Mouse (Mus musculus) hindbrain, embryonic 10.5 days (tissue): ENCODE data around the gene Mast4. TPM values are rescaled to one million over a fixed set of nuclear protein-coding genes. Genes with fewer than 3 reads are reported as not detected.

Experiments used
- DNase-seq: peaks from one replicate; pipeline ENCODE4 v3.0.0-alpha.2; 2017; ENCODE audit warnings: low spot score
- H3K27ac ChIP-seq: fragments of 300-500 bp; sonication (generic); 2 replicates; pipeline ENCODE4 v1.5.1; 2016; ENCODE audit warnings: mild to moderate bottlenecking, moderate library complexity
- H3K27me3 ChIP-seq: fragments of 300-500 bp; sonication (generic); 2 replicates; pipeline ENCODE4 v1.6.1; 2016; ENCODE audit warnings: mild to moderate bottlenecking; ENCODE audit not compliant: poor library complexity, insufficient read depth, severe bottlenecking
- H3K36me3 ChIP-seq: fragments of 300-500 bp; sonication (generic); 2 replicates; pipeline ENCODE4 v1.6.1; 2016; ENCODE audit warnings: mild to moderate bottlenecking, moderate library complexity
- H3K4me1 ChIP-seq: fragments of 300-500 bp; sonication (generic); replicated peaks from 2 replicates; pipeline ENCODE4 v1.6.1; 2016; ENCODE audit warnings: mild to moderate bottlenecking
- H3K4me3 ChIP-seq: fragments of 300-500 bp; sonication (generic); 2 replicates; pipeline ENCODE4 v1.5.1; 2016; ENCODE audit warnings: mild to moderate bottlenecking, moderate library complexity
- H3K9me3 ChIP-seq: fragments of 300-500 bp; sonication (generic); 2 replicates; pipeline ENCODE4 v1.6.1; 2016; ENCODE audit warnings: mild to moderate bottlenecking, moderate library complexity
- WGBS: fragments of 180-500 bp; shearing (Covaris S2); methylation state at CpG from one replicate; pipeline ENCODE4 v1.1.7; 2016; 5-methylcytosine and 5-hydroxymethylcytosine counted together
- polyA plus RNA-seq: library from polyadenylated mRNA; unstranded; fragments of >200 nt; fragmentation: Nextera tagmentation; extraction: Ambion mirVana; gene quantifications from 2 replicates; pipeline ENCODE4 v1.2.1, GENCODE M21; 2016

Mast4 gene
- polyA plus RNA-seq, 1 experiment from 2014 or later, result 19.3 TPM

GRCm38 (mm10) chr13:103079806-103080205 lies 254.5 kb downstream of the Mast4 start:
- DNase-seq, result no peak
- Histone ChIP-seq H3K27ac (no peak overlapping the region), H3K36me3 (no peaks in the 10 kb centered on the region), H3K4me3 (no peak overlapping the region), H3K27me3 (no peaks in the 10 kb centered on the region), H3K4me1 (peaks cover 8% of the 10 kb centered on the region), H3K9me3 (no peaks in the 10 kb centered on the region)
- 78% methylated on average over 4 of the region's 4 CpGs for WGBS

GRCm38 (mm10) chr13:103078815-103079214 lies 255.5 kb downstream of the Mast4 start:
- H3K27ac ChIP-seq, result no peak overlapping the region
- no peaks in the 10 kb centered on the region for H3K36me3 ChIP-seq
- no peak overlapping the region for H3K4me3 ChIP-seq
- peaks cover under 1% of the 10 kb centered on the region for H3K4me1 ChIP-seq
- DNase-seq, result no peak
- 95% methylated on average over 6 of the region's 6 CpGs for WGBS
- H3K27me3 ChIP-seq, result no peaks in the 10 kb centered on the region
- H3K9me3 ChIP-seq, result no peaks in the 10 kb centered on the region

DNA sequence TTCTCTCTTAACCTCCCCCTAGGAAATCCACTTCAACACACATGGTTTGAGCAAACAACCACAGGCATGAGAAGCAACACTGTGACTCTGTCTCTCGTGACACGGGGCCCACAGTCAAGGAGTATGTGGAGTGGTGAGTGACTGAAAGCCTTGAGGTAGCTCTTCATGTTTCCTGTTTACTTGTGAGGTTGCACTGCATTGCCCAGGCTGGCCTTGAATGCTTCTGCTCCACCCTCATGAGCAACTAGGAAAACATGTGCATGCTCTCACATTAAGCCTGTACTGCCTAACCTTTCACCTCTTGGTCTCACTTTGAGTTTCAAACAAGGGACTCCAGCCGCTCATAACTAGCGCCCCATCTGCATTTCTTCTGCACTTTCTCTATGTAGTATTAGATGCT lies 260.8 kb downstream of the Mast4 start:
- no peaks in the 10 kb centered on the region for H3K4me1 ChIP-seq
- no peak for DNase-seq
- no peak overlapping the region for H3K4me3 ChIP-seq
- no peaks in the 10 kb centered on the region for H3K9me3 ChIP-seq
- no peaks in the 10 kb centered on the region for H3K36me3 ChIP-seq
- H3K27me3 ChIP-seq, result no peaks in the 10 kb centered on the region
- WGBS, result 82% methylated on average over 4 of the region's 4 CpGs
- H3K27ac ChIP-seq, result no peak overlapping the region

DNA sequence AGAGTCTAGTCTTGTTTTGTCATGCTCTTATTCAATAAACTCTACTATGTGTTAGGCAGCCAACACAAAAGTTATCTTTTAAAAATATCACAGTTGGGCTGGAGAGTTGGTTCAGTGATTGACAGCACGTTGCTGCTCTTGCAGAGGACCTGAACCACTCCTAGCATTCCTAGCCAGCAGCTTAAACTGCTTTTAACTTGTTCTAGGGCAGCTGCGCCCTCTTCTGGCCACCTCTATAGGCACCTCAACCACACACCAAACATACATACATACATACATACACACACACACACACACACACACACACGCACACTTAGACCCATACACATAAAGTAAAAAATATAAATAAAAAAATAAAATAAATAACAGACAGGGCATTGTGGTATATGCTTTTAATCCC lies 262.5 kb downstream of the Mast4 start:
- DNase-seq, result peak; percentile 14
- 74% methylated on average over 3 of the region's 3 CpGs for WGBS
- no peaks in the 10 kb centered on the region for H3K36me3 ChIP-seq
- H3K27ac ChIP-seq, result no peak overlapping the region
- no peak overlapping the region for H3K4me3 ChIP-seq
- H3K27me3 ChIP-seq, result no peaks in the 10 kb centered on the region
- peaks cover 7% of the 10 kb centered on the region for H3K4me1 ChIP-seq
- no peaks in the 10 kb centered on the region for H3K9me3 ChIP-seq

DNA sequence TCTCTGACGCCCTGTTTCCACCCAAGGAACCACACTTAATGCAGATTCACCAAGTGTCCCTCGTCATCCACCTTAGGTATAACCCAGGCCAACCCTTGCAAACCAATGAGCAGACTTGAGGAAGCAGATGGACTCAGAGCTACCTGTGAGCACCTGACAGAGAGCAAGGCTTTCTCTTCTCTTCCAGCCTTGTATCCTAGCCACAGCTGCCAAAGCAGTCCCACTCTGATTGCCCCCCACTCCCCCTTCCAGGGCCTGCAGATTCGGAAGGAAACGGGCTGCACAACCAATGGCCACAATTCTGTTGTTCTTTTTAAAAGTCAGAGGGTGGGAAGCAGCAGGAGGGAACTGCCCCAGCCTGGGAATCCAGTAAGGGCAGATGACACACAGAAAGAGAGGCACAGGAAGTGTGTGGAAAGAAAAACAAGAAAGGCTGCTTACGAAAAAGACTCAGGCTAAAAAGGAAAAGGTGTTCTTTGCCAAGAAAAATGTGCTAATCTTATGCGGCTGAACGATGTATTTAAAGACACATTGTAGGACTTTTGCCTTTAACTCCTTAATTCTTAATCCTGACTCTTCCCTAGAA lies 266.6 kb downstream of the Mast4 start:
- Histone ChIP-seq H3K36me3 (no peaks in the 10 kb centered on the region), H3K4me1 (peaks cover 19% of the 10 kb centered on the region), H3K4me3 (no peak overlapping the region), H3K27me3 (no peaks in the 10 kb centered on the region), H3K9me3 (no peaks in the 10 kb centered on the region), H3K27ac (no peak overlapping the region)
- 36% methylated on average over 7 of the region's 7 CpGs for WGBS
- DNase-seq, result no peak

DNA sequence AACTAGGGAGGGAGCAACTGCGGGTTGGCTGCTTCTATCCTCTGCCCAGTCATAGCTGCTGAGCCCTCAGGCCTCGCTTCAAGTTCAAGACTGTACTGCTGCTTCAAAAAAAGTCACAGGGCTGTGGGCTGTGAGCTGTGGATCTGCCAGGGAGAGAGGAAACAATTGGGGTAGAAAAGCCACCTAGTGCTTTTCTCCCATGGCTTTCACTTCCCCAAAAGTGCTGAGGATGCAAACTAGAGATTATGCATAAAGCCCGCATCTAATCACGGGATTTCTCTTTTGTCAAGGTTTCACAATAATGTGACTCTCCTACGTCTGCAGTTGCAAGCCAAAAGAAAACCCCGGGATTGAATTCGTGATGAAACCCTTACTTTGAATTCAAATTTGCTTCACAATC lies 268.9 kb downstream of the Mast4 start:
- no peaks in the 10 kb centered on the region for H3K27me3 ChIP-seq
- H3K9me3 ChIP-seq, result no peaks in the 10 kb centered on the region
- peaks cover 23% of the 10 kb centered on the region for H3K4me1 ChIP-seq
- H3K27ac ChIP-seq, result peak overlapping the region; percentile 13; the same call in 1 of the 2 replicates
- no peaks in the 10 kb centered on the region for H3K36me3 ChIP-seq
- H3K4me3 ChIP-seq, result no peak overlapping the region
- 56% methylated on average over 7 of the region's 7 CpGs for WGBS
- DNase-seq, result no peak

GRCm38 (mm10) chr13:103061680-103062079 lies 272.6 kb downstream of the Mast4 start:
- Histone ChIP-seq H3K9me3 (no peaks in the 10 kb centered on the region), H3K36me3 (no peaks in the 10 kb centered on the region), H3K4me3 (no peak overlapping the region), H3K4me1 (peaks cover 16% of the 10 kb centered on the region), H3K27ac (no peak overlapping the region), H3K27me3 (no peaks in the 10 kb centered on the region)
- no peak for DNase-seq
- 79% methylated on average over 2 of the region's 2 CpGs for WGBS

DNA sequence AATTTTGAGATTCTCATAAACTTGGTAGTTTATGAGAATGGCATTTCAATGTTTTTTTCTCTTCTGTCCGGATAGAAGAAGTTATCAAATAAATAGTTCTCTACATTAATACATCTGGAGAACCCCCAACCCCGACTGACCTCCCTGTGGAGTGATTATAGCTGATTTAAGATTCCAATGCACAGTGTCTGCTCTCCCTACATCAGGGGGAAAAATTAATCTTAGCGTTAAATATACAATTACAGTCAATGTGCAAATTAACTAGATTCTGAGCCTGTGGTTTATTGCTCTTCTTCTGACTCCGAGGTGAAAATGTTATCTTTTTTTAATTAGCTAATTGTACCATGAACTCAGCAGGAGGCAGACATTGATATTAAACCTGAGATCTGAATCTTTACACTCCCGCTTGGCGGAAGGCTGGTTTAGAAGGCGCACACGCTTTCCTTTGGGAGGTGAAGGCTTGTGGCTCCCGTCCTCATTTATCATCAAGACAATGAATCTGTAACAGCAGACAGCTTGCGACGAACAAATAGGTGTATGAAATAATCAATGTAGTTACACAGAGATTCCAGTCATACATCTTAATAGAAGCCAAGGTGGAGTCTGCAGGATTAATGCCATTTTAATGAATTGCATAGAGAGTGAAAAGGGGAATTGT lies 274.2 kb downstream of the Mast4 start:
- H3K27me3 ChIP-seq, result no peaks in the 10 kb centered on the region
- H3K4me3 ChIP-seq, result no peak overlapping the region
- no peaks in the 10 kb centered on the region for H3K36me3 ChIP-seq
- no peak for DNase-seq
- H3K9me3 ChIP-seq, result no peaks in the 10 kb centered on the region
- H3K27ac ChIP-seq, result no peak overlapping the region
- 76% methylated on average over 11 of the region's 11 CpGs for WGBS
- H3K4me1 ChIP-seq, result peaks cover 17% of the 10 kb centered on the region

GRCm38 (mm10) chr13:103056451-103056850 lies 277.8 kb downstream of the Mast4 start:
- Histone ChIP-seq H3K9me3 (no peaks in the 10 kb centered on the region), H3K27ac (no peak overlapping the region), H3K27me3 (no peaks in the 10 kb centered on the region), H3K4me3 (no peak overlapping the region), H3K36me3 (no peaks in the 10 kb centered on the region), H3K4me1 (peaks cover 25% of the 10 kb centered on the region)
- no peak for DNase-seq
- WGBS, result 71% methylated on average over 10 of the region's 10 CpGs

- DNase-seq, result no peak
- Histone ChIP-seq H3K27ac (no peak overlapping the region), H3K4me1 (peaks cover 21% of the 10 kb centered on the region), H3K27me3 (no peaks in the 10 kb centered on the region), H3K36me3 (no peaks in the 10 kb centered on the region), H3K9me3 (no peaks in the 10 kb centered on the region), H3K4me3 (no peak overlapping the region)
- WGBS, result 68% methylated on average over 7 of the region's 7 CpGs
Measured at GRCm38 (mm10) chr13:103052661-103053060, 281.6 kb downstream of the Mast4 start.

DNA sequence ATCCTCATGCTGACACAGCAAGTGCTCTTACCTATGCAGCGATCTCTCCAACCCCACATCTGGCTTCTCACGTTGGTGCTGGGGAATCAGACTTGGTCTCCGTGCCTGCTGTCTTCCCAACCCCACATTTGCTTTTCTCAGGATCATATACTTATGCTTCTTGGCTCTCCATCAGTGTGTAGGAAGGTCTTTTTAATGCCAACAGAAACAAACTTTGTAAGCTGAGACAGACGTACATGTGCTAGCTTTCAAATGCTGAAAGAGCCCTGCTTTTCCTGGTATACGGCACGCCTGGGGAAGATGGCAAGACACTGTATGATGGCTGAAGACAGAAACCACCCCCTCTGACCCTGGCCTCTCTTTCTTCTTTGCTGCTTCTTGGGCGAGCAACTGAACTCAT lies 285.3 kb downstream of the Mast4 start:
- Histone ChIP-seq H3K9me3 (no peaks in the 10 kb centered on the region), H3K4me3 (no peak overlapping the region), H3K36me3 (no peaks in the 10 kb centered on the region), H3K4me1 (peaks cover 10% of the 10 kb centered on the region), H3K27me3 (no peaks in the 10 kb centered on the region), H3K27ac (no peak overlapping the region)
- no peak for DNase-seq
- 92% methylated on average over 7 of the region's 7 CpGs for WGBS

GRCm38 (mm10) chr13:103043692-103044091 lies 290.6 kb downstream of the Mast4 start:
- no peak for DNase-seq
- WGBS, result 93% methylated on average over 9 of the region's 9 CpGs
- Histone ChIP-seq H3K36me3 (no peaks in the 10 kb centered on the region), H3K27ac (no peak overlapping the region), H3K27me3 (no peaks in the 10 kb centered on the region), H3K4me1 (no peaks in the 10 kb centered on the region), H3K9me3 (no peaks in the 10 kb centered on the region), H3K4me3 (no peak overlapping the region)

GRCm38 (mm10) chr13:103043011-103043410 lies 291.3 kb downstream of the Mast4 start:
- DNase-seq, result no peak
- H3K36me3 ChIP-seq, result no peaks in the 10 kb centered on the region
- H3K4me1 ChIP-seq, result no peaks in the 10 kb centered on the region
- no peaks in the 10 kb centered on the region for H3K9me3 ChIP-seq
- 95% methylated on average over 4 of the region's 4 CpGs for WGBS
- no peaks in the 10 kb centered on the region for H3K27me3 ChIP-seq
- H3K4me3 ChIP-seq, result no peak overlapping the region
- H3K27ac ChIP-seq, result no peak overlapping the region
